Mouse (Mus musculus): ENCODE data around the gene Olfr474. TPM values are rescaled to one million over a fixed set of nuclear protein-coding genes. Genes with fewer than 3 reads are reported as not detected.
"Not testable (repeated sequence)": the region's sequence is repeated elsewhere in the genome, so short reads cannot be mapped to it uniquely, and the experiment has no call there.

Olfr474 gene
- polyA plus RNA-seq (2015; fragmentation: Nextera tagmentation; extraction: Ambion mirVana) = not detected in 2 replicates

DNA sequence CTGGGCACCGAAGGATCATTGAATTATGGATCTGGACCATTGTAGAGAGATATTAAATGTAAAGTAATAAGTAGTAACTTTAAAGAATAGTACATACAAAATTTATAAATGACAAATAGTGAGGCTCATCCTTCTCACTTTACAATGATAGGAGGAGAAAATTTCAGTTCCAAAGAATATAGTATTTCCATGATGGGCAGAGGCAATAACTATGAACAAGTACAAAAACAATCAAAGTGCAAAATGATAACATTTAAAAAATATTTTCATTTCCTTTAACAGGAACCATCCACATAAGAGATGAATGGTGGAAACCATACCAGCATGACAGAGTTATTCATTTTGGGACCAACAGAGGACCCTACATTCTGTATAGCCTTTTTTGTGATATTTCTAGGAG, at the start of gene Olfr474:
Olfr474 (plus strand) TSS at position 301 of the 400 bp plus-strand sequence.
- Histone ChIP-seq H3K4me1 (ENCODE audit: control insufficient read depth, insufficient read depth, low read length) (no peaks in the 10 kb centered on the region), H3K9ac (ENCODE audit: low read length) (no peak within 1 kb of the TSS), H3K27me3 (ENCODE audit: control insufficient read depth, insufficient read depth, low read length) (no peaks in the 10 kb centered on the region), H3K27ac (ENCODE audit: low read length) (no peak within 1 kb of the TSS), H3K36me3 (ENCODE audit: control insufficient read depth, insufficient read depth) (no peaks in the 10 kb centered on the region), H3K4me2 (ENCODE audit: low read depth, low read length) (no peak within 1 kb of the TSS), H3K4me3 (ENCODE audit: low read length) (no peak within 1 kb of the TSS), H3K9me3 (replicated peaks; ENCODE audit: control insufficient read depth, low read length) (no peaks in the 10 kb centered on the region)
- no peak for ATAC-seq (replicated peaks; ENCODE audit: extremely low read depth, insufficient read depth, low FRiP score)
- WGBS = 71% methylated on average over 1 of the region's 1 CpGs

DNA sequence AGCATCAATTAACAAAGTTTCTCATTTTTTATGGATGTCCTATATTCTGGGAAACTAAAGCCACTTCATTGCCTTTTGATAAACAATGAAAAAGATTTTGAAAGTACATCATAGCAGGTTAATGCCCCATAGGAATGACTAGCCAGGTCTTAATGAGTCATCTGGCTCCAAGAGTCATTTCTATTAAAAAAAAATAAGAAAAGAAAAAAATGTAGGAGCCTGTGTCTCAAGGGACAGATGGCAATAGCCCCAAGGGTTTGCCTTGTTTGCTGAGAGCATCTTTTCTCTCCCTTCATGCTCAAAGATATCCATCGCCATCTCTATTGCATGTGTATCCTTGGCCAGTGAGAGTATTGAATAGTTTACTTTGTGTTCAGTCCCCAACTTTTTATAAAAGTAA, 24.3 kb upstream of the Olfr474 start, which contains the start of gene Olfr473:
Olfr473 (plus strand) TSS at position 301 of the 400 bp plus-strand sequence.
- ATAC-seq (replicated peaks; ENCODE audit: extremely low read depth, insufficient read depth, low FRiP score) = no peak
- Histone ChIP-seq H3K36me3 (ENCODE audit: control insufficient read depth, insufficient read depth) (no peaks in the 10 kb centered on the region), H3K27ac (ENCODE audit: low read length) (no peak within 1 kb of the TSS), H3K27me3 (ENCODE audit: control insufficient read depth, insufficient read depth, low read length) (no peaks in the 10 kb centered on the region), H3K4me2 (ENCODE audit: low read depth, low read length) (no peak within 1 kb of the TSS), H3K4me1 (ENCODE audit: control insufficient read depth, insufficient read depth, low read length) (no peaks in the 10 kb centered on the region), H3K9ac (ENCODE audit: low read length) (no peak within 1 kb of the TSS), H3K9me3 (replicated peaks; ENCODE audit: control insufficient read depth, low read length) (peaks cover 5% of the 10 kb centered on the region), H3K4me3 (ENCODE audit: low read length) (no peak within 1 kb of the TSS)
- 81% methylated on average over 1 of the region's 1 CpGs for WGBS

DNA sequence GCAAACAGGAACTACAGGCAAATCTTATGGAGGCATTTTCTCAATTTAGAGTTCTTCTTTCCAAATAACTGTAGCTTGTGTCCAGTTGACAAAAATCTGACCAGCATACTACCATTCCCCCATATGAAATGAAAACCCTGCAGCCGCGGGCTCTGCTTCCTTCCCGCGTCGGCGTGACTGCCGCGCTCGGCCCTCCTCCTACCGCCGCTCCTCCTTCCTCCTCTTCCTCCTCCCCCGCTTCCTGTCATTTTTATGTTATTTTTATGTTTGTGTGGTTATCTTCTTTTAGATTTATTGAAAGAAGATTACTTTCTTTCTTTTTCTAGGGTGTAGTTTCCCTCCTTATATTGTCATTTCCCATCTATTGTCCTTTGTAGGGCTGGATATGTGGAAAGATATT, 1.9 kb upstream of the Olfr474 start:
- not testable (repeated sequence) for H3K4me2 ChIP-seq (ENCODE audit: low read depth, low read length); H3K27me3 ChIP-seq (ENCODE audit: control insufficient read depth, insufficient read depth, low read length); H3K36me3 ChIP-seq (ENCODE audit: control insufficient read depth, insufficient read depth); ATAC-seq (replicated peaks; ENCODE audit: extremely low read depth, insufficient read depth, low FRiP score); H3K27ac ChIP-seq (ENCODE audit: low read length); H3K9ac ChIP-seq (ENCODE audit: low read length); H3K9me3 ChIP-seq (replicated peaks; ENCODE audit: control insufficient read depth, low read length); H3K4me1 ChIP-seq (ENCODE audit: control insufficient read depth, insufficient read depth, low read length); H3K4me3 ChIP-seq (ENCODE audit: low read length)
- 95% methylated on average over 12 of the region's 12 CpGs for WGBS

DNA sequence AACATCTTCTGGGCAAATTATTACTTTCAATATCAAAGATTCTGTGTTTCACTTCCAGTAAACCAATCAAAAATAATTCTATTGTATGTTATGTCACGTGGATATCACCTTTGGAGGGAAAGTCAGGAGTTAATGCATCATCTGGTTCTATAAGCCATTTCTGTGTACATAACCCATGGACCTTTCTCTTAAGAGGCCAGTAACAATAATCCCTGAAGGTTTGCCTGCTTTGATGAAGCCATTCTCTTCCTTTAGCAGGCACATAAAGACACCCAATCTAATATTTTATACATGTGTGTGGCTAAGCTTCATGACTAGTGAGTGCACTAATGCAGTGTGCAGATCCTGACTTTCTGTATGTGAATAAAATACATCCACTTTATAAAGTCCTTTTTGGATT, 10.1 kb downstream of the Olfr474 start, which contains the start of gene Olfr476:
Olfr476 (plus strand) TSS at position 301 of the 400 bp plus-strand sequence.
- WGBS = 32% methylated on average over 1 of the region's 1 CpGs
- Histone ChIP-seq H3K9me3 (replicated peaks; ENCODE audit: control insufficient read depth, low read length) (no peaks in the 10 kb centered on the region), H3K9ac (ENCODE audit: low read length) (no peak within 1 kb of the TSS), H3K4me3 (ENCODE audit: low read length) (no peak within 1 kb of the TSS), H3K27ac (ENCODE audit: low read length) (no peak within 1 kb of the TSS), H3K36me3 (ENCODE audit: control insufficient read depth, insufficient read depth) (no peaks in the 10 kb centered on the region), H3K4me2 (ENCODE audit: low read depth, low read length) (no peak within 1 kb of the TSS), H3K4me1 (ENCODE audit: control insufficient read depth, insufficient read depth, low read length) (no peaks in the 10 kb centered on the region), H3K27me3 (ENCODE audit: control insufficient read depth, insufficient read depth, low read length) (no peaks in the 10 kb centered on the region)
- no peak for ATAC-seq (replicated peaks; ENCODE audit: extremely low read depth, insufficient read depth, low FRiP score)

DNA sequence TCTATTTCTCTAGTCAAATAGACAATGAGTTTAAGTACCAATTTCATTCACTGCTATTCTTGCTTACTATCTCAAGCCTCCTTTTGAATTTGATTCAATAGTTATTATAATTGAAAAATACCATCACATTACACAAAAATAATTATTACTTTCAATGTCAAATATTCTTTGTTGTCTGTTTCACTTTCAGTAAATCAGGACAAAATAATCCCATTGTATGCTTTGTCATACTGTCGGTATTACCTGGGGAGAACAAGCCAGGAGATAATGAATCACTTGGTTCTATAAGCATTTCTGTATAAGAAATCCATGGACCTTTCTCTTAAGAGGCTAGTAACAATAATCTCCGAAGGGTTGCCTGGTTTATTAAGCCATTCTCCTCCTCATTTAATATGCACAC, 31.9 kb downstream of the Olfr474 start, which contains the start of gene Olfr477:
Olfr477 (plus strand) TSS at position 301 of the 400 bp plus-strand sequence.
- no peaks in the 10 kb centered on the region for H3K4me1 ChIP-seq (ENCODE audit: control insufficient read depth, insufficient read depth, low read length)
- no peaks in the 10 kb centered on the region for H3K9me3 ChIP-seq (replicated peaks; ENCODE audit: control insufficient read depth, low read length)
- no peak for ATAC-seq (replicated peaks; ENCODE audit: extremely low read depth, insufficient read depth, low FRiP score)
- no peak within 1 kb of the TSS for H3K4me2 ChIP-seq (ENCODE audit: low read depth, low read length)
- H3K36me3 ChIP-seq (ENCODE audit: control insufficient read depth, insufficient read depth) = no peaks in the 10 kb centered on the region
- 71% methylated on average over 2 of the region's 2 CpGs for WGBS
- no peak within 1 kb of the TSS for H3K4me3 ChIP-seq (ENCODE audit: low read length)
- no peak within 1 kb of the TSS for H3K9ac ChIP-seq (ENCODE audit: low read length)
- no peak within 1 kb of the TSS for H3K27ac ChIP-seq (ENCODE audit: low read length)
- no peaks in the 10 kb centered on the region for H3K27me3 ChIP-seq (ENCODE audit: control insufficient read depth, insufficient read depth, low read length)

Other genes with a start within 250 kb of the Olfr474 start
- 0.80 and 0.87 TPM in 2 replicates for gene Cyb5r2, start 196.6 kb upstream of the Olfr474 start, polyA plus RNA-seq (2015; fragmentation: Nextera tagmentation; extraction: Ambion mirVana)
- gene Ovch2, start 153.4 kb upstream of the Olfr474 start, polyA plus RNA-seq (2015; fragmentation: Nextera tagmentation; extraction: Ambion mirVana) = not detected in 2 replicates
- not detected in 2 replicates for gene Olfr467, start 142.4 kb upstream of the Olfr474 start, polyA plus RNA-seq (2015; fragmentation: Nextera tagmentation; extraction: Ambion mirVana)
- not detected in 2 replicates for gene Olfr469, start 129.1 kb upstream of the Olfr474 start, polyA plus RNA-seq (2015; fragmentation: Nextera tagmentation; extraction: Ambion mirVana)
- not detected in 2 replicates for gene Olfr470, start 107.2 kb upstream of the Olfr474 start, polyA plus RNA-seq (2015; fragmentation: Nextera tagmentation; extraction: Ambion mirVana)
- not detected in 2 replicates for gene Olfr472, start 56.7 kb upstream of the Olfr474 start, polyA plus RNA-seq (2015; fragmentation: Nextera tagmentation; extraction: Ambion mirVana)
- not detected in 2 replicates for gene Olfr473, start 24.2 kb upstream of the Olfr474 start, polyA plus RNA-seq (2015; fragmentation: Nextera tagmentation; extraction: Ambion mirVana)
- not detected in 2 replicates for gene Olfr476, start 10.2 kb downstream of the Olfr474 start, polyA plus RNA-seq (2015; fragmentation: Nextera tagmentation; extraction: Ambion mirVana)
- not detected in 2 replicates for gene Olfr477, start 32.0 kb downstream of the Olfr474 start, polyA plus RNA-seq (2015; fragmentation: Nextera tagmentation; extraction: Ambion mirVana)
- gene Olfr478, start 79.3 kb downstream of the Olfr474 start, polyA plus RNA-seq (2015; fragmentation: Nextera tagmentation; extraction: Ambion mirVana) = not detected in 2 replicates
- not detected in 2 replicates for gene Olfr479, start 96.0 kb downstream of the Olfr474 start, polyA plus RNA-seq (2015; fragmentation: Nextera tagmentation; extraction: Ambion mirVana)
- gene Olfr480, start 112.7 kb downstream of the Olfr474 start, polyA plus RNA-seq (2015; fragmentation: Nextera tagmentation; extraction: Ambion mirVana) = not detected in 2 replicates
- gene Olfr481, start 125.2 kb downstream of the Olfr474 start, polyA plus RNA-seq (2015; fragmentation: Nextera tagmentation; extraction: Ambion mirVana) = not detected in 2 replicates
- gene Olfr482, start 142.9 kb downstream of the Olfr474 start, polyA plus RNA-seq (2015; fragmentation: Nextera tagmentation; extraction: Ambion mirVana) = 0.13 TPM in 1 of 2 replicates, not detected in the other
- gene Olfr483, start 146.2 kb downstream of the Olfr474 start, polyA plus RNA-seq (2015; fragmentation: Nextera tagmentation; extraction: Ambion mirVana) = not detected in 2 replicates
- not detected in 2 replicates for gene Olfr484, start 172.8 kb downstream of the Olfr474 start, polyA plus RNA-seq (2015; fragmentation: Nextera tagmentation; extraction: Ambion mirVana)
- gene Olfr485, start 205.2 kb downstream of the Olfr474 start, polyA plus RNA-seq (2015; fragmentation: Nextera tagmentation; extraction: Ambion mirVana) = not detected in 2 replicates
- gene Olfr486, start 218.1 kb downstream of the Olfr474 start, polyA plus RNA-seq (2015; fragmentation: Nextera tagmentation; extraction: Ambion mirVana) = not detected in 2 replicates